Mouse (Mus musculus): ENCODE measurements around the gene Fbxo34.

GRCm38 (mm10) chr14:47534176-47534525 is 83.9 kb downstream of the Fbxo34 start:
- TF ChIP-seq CTCF (conservative IDR thresholded peaks at IDR 0.05; ENCODE audit: low read length) (no peak), POU5F1 (IDR thresholded peaks at IDR 0.05; ENCODE audit: borderline replicate concordance, low read length) (no peak), NANOG (IDR thresholded peaks at IDR 0.05; ENCODE audit: borderline replicate concordance, low read length) (no peak)
